Mouse (Mus musculus): ENCODE results near the gene Cdkal1.

GRCm38 (mm10) chr13:29281556-29281955 lies 573.9 kb downstream of the Cdkal1 start:
- TF ChIP-seq POLR2A (IDR thresholded peaks at IDR 0.05; ENCODE audit: borderline replicate concordance, low read depth, low read length) (no peak), CTCF (IDR thresholded peaks at IDR 0.05; ENCODE audit: low read depth, low read length) (no peak)

Data from bone marrow macrophage, adult 2 months (primary cell).